Mouse (Mus musculus) kidney, adult 2 months (tissue): ENCODE measurements around the gene Cbr4. TPM values are rescaled to one million over a fixed set of nuclear protein-coding genes. Genes with fewer than 3 reads are reported as not detected.

Source experiments
- DNase-seq: peaks from one replicate; pipeline ENCODE4 v3.0.0; 2021
- H3K27ac ChIP-seq: fragments of 200-500 bp; 2 replicates; pipeline ENCODE4 v1.5.1; 2012; ENCODE audit warnings: low read depth, low read length, control low read depth, inconsistent platforms; ENCODE audit not compliant: insufficient read depth
- H3K27me3 ChIP-seq: fragments of 200-500 bp; replicated peaks from 2 replicates; pipeline ENCODE4 v1.6.1; 2012; ENCODE audit warnings: mild to moderate bottlenecking, moderate library complexity, low read length, inconsistent platforms; ENCODE audit not compliant: control insufficient read depth, insufficient read depth
- H3K36me3 ChIP-seq: fragments of 200-500 bp; 2 replicates; pipeline ENCODE4 v1.6.1; 2012; ENCODE audit warnings: mild to moderate bottlenecking, moderate library complexity, low read length, inconsistent platforms; ENCODE audit not compliant: control insufficient read depth, insufficient read depth
- H3K4me1 ChIP-seq: fragments of 200-500 bp; 2 replicates; pipeline ENCODE4 v1.6.1; 2011; ENCODE audit warnings: low read length; ENCODE audit not compliant: control insufficient read depth, insufficient read depth
- H3K4me3 ChIP-seq: fragments of 200-500 bp; 2 replicates; pipeline ENCODE4 v1.5.1; 2011; ENCODE audit warnings: mild to moderate bottlenecking, low read depth, low read length, control low read depth; ENCODE audit not compliant: insufficient read depth
- CTCF ChIP-seq: fragments of 200-500 bp; conservative IDR thresholded peaks from 2 replicates; pipeline ENCODE4 v1.5.1; 2011; ENCODE audit warnings: low read depth, mild to moderate bottlenecking, control low read depth, low read length, moderate library complexity, mixed read lengths; ENCODE audit not compliant: insufficient read depth, insufficient read length
- POLR2A ChIP-seq: fragments of 200-500 bp; IDR thresholded peaks from one replicate; pipeline ENCODE4 v1.6.1; 2011; ENCODE audit warnings: low read depth, low read length, control low read depth
- WGBS: fragments of 180-500 bp; shearing (Covaris S2); methylation state at CpG from one replicate; pipeline ENCODE4 v1.1.7; 2018; 5-methylcytosine and 5-hydroxymethylcytosine counted together
- polyA plus RNA-seq: library from polyadenylated mRNA; depleted of rRNA; stranded (reverse); fragments of >200 nt; gene quantifications from 2 replicates; pipeline ENCODE4 v1.2.3, GENCODE M21; 2012

Gene Cbr4
- polyA plus RNA-seq, 1 experiment: 18.1 TPM

DNA sequence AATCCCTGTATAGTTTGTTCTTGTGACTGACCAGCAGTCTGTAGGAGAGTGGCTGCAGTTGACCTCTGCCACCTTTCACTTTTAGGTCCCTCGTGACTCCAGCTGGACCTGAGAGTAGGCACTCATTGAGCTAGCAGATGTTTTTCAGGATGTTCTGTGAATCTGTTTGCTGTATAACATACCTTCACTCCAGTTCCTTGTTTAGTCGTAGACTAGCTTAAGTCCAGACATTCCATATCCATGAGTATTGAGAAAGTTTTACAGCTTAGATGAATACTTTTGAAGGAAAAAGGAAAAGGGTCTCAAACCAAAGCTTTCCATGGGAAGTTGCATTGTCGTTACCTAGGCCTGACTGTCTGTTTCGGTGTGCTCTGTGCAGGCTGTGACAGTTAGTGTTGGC is 9.6 kb downstream of the Cbr4 start:
- 70% methylated on average over 4 of the region's 4 CpGs for WGBS
- Histone ChIP-seq H3K4me3 (no peak overlapping the region), H3K27me3 (no peaks in the 10 kb centered on the region), H3K4me1 (no peaks in the 10 kb centered on the region), H3K36me3 (peaks cover 4% of the 10 kb centered on the region), H3K27ac (no peak overlapping the region)
- TF ChIP-seq POLR2A: no peak
- no peak for TF ChIP-seq CTCF
- DNase-seq: no peak

DNA sequence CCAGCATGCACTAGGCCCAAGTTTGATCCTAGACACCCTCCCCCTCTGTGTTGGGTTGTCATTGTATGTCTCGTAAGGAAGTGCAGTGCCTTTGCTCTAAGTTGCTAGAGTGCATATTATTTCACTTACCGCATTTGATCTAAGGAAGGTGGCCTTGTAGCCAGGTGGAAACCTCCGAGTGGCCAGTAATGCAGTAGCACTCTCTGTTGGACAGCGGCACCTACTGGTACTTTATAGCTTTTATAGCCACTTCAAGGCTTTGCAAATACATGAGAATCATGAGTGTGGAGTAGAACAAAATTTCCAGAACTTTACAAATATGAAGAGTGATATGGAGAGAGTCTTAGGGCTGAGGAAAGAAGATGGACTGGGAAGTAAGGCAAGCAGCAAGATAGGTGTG is 11.5 kb downstream of the Cbr4 start:
- DNase-seq: peak; percentile 50
- WGBS: 53% methylated on average over 4 of the region's 4 CpGs

DNA sequence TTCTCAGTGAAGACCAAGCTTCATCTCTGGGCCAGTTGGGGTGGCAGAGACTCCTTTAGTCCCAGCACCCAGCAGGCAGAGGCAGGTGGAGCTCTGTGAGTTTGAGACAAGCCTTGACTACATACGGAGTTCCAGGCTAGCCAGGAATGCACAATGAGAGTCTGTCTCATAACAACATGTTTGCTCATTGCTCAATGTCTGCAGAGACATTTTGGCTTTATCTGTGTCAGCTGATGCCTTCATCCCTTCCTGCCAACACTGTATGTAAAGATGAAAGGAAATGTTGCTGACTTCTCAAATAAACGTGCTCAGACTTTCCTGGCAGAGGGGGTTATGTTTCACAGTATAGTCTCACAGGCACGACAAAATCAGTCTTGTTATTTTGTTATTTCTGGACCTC is 13.4 kb downstream of the Cbr4 start:
- WGBS: 54% methylated on average over 3 of the region's 3 CpGs
- TF ChIP-seq CTCF (no peak), POLR2A (no peak)
- Histone ChIP-seq H3K27me3 (no peaks in the 10 kb centered on the region), H3K27ac (no peak overlapping the region), H3K4me3 (no peak overlapping the region), H3K36me3 (peaks cover 1% of the 10 kb centered on the region; the same call in 1 of the 2 replicates), H3K4me1 (no peaks in the 10 kb centered on the region)
- no peak for DNase-seq

More for the DNA sequence above, 11.5 kb downstream of the Cbr4 start:
- no peak overlapping the region for H3K27ac ChIP-seq
- peak; percentile 61; the same call in 1 of the 2 replicates for TF ChIP-seq CTCF
- TF ChIP-seq POLR2A: no peak
- peaks cover 1% of the 10 kb centered on the region for H3K36me3 ChIP-seq
- no peaks in the 10 kb centered on the region for H3K27me3 ChIP-seq
- H3K4me1 ChIP-seq: no peaks in the 10 kb centered on the region
- H3K4me3 ChIP-seq: no peak overlapping the region

GRCm38 (mm10) chr8:61502277-61502676 is 14.7 kb downstream of the Cbr4 start:
- no peak for DNase-seq
- no peaks in the 10 kb centered on the region for H3K4me1 ChIP-seq
- TF ChIP-seq CTCF: no peak
- no peak for TF ChIP-seq POLR2A
- H3K36me3 ChIP-seq: peaks cover 1% of the 10 kb centered on the region; the same call in 1 of the 2 replicates
- H3K27ac ChIP-seq: no peak overlapping the region
- H3K4me3 ChIP-seq: no peak overlapping the region
- no peaks in the 10 kb centered on the region for H3K27me3 ChIP-seq

- Histone ChIP-seq H3K27me3 (no peaks in the 10 kb centered on the region), H3K27ac (no peak overlapping the region), H3K36me3 (no peaks in the 10 kb centered on the region; the same call in 1 of the 2 replicates), H3K4me3 (no peak overlapping the region), H3K4me1 (no peaks in the 10 kb centered on the region)
- 92% methylated on average over 24 of the region's 24 CpGs for WGBS
- DNase-seq: no peak
- TF ChIP-seq POLR2A: no peak
- no peak for TF ChIP-seq CTCF
Measured at GRCm38 (mm10) chr8:61515110-61515930, 27.8 kb downstream of the Cbr4 start.

GRCm38 (mm10) chr8:61515931-61516744 is 28.6 kb downstream of the Cbr4 start:
- TF ChIP-seq CTCF (peak; percentile 91), POLR2A (no peak)
- H3K36me3 ChIP-seq: no peaks in the 10 kb centered on the region; the same call in 1 of the 2 replicates
- H3K4me3 ChIP-seq: no peak overlapping the region
- peak; percentile 76 for DNase-seq
- 49% methylated on average over 25 of the region's 25 CpGs for WGBS
- no peaks in the 10 kb centered on the region for H3K27me3 ChIP-seq
- no peaks in the 10 kb centered on the region for H3K4me1 ChIP-seq
- H3K27ac ChIP-seq: no peak overlapping the region

DNA sequence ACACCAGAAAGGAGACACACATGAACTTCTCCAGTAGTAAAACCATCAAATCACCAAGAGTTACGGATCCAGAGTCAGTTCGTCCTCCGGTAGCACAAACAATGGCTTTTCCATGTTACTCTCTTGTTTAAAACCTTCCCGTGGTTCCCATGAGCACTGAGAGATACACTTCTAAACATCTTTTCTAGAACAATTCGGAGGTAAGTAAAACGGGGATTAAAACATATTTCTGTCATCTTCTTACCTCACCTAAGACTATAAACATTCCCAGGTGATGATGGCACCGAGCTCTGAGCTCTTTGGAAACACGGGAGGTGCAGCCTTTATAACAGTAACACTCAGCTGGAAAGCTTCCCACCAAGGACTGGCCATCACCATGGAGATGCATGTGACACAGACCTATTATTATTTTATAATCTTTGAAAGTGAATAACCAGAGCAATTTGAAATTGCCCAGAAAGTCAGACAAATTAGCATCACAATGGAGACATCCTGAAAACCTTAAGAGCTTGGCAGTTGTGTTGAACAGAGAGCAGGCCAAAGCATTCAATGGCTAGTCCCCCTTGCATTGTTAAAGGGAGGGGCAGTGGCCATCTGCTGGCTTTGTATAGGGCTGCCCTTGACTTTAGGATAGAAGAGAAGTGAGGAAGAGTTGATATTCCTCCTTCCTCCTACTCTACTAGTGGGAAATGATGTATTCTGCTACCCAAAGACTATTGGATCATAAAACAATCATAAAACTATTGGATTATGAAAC is 29.4 kb downstream of the Cbr4 start:
- no peak for DNase-seq
- H3K4me3 ChIP-seq: no peak overlapping the region
- no peaks in the 10 kb centered on the region for H3K4me1 ChIP-seq
- H3K27me3 ChIP-seq: no peaks in the 10 kb centered on the region
- H3K27ac ChIP-seq: no peak overlapping the region
- 73% methylated on average over 8 of the region's 8 CpGs for WGBS
- no peaks in the 10 kb centered on the region; the same call in 1 of the 2 replicates for H3K36me3 ChIP-seq
- TF ChIP-seq POLR2A: no peak
- TF ChIP-seq CTCF: no peak
